Mouse (Mus musculus) MEL (cell line): ENCODE results near the gene Sbk3. TPM values are rescaled to one million over a fixed set of nuclear protein-coding genes. Genes with fewer than 3 reads are reported as not detected.

Source experiments
- DNase-seq: peaks from one replicate; pipeline ENCODE4 v3.0.0; 2011; ENCODE audit warnings: low read depth, low spot score
- H3K27ac ChIP-seq: 2 replicates; pipeline ENCODE4 v1.5.1; 2012; ENCODE audit warnings: low read depth, mild to moderate bottlenecking, control low read depth, low read length, moderate library complexity; ENCODE audit not compliant: control insufficient read depth
- H3K27me3 ChIP-seq, 2 experiments: fragments of 150-350 bp in 1 of 2; sonication (generic) in 1 of 2; 2 replicates each; pipeline ENCODE4 v1.6.1; 2012; ENCODE audit warnings: low read length in 2 of 2, mild to moderate bottlenecking in 2 of 2, improper control_type of control experiment in 1 of 2, moderate library complexity in 1 of 2; ENCODE audit not compliant: insufficient read depth in 2 of 2, control insufficient read depth in 1 of 2
- H3K36me3 ChIP-seq, 2 experiments: 2 replicates each; pipeline ENCODE4 v1.6.1; 2012 to 2014; ENCODE audit warnings: low read length in 2 of 2, improper control_type of control experiment in 1 of 2, inconsistent platforms in 1 of 2, mild to moderate bottlenecking in 1 of 2; ENCODE audit not compliant: insufficient read depth in 2 of 2, control insufficient read depth in 1 of 2
- H3K4me1 ChIP-seq, 2 experiments: fragments of 150-350 bp in 1 of 2; sonication (generic) in 1 of 2; 2 replicates each; pipeline ENCODE4 v1.6.1; 2012; ENCODE audit warnings: low read length in 2 of 2, improper control_type of control experiment in 1 of 2, mild to moderate bottlenecking in 1 of 2; ENCODE audit not compliant: insufficient read depth in 2 of 2, control insufficient read depth in 1 of 2
- H3K4me3 ChIP-seq, 2 experiments: fragments of 150-350 bp in 1 of 2; sonication (generic) in 1 of 2; 2 replicates each; pipeline ENCODE4 v1.5.1; 2012; ENCODE audit warnings: low read depth in 2 of 2, low read length in 2 of 2, mild to moderate bottlenecking in 2 of 2, moderate library complexity in 2 of 2, control low read depth in 1 of 2, improper control_type of control experiment in 1 of 2; ENCODE audit not compliant: control insufficient read depth in 1 of 2, insufficient read depth in 1 of 2
- H3K79me2 ChIP-seq: 2 replicates; pipeline ENCODE4 v1.6.1; 2012; ENCODE audit warnings: mild to moderate bottlenecking, low read length, moderate library complexity; ENCODE audit not compliant: control insufficient read depth, poor library complexity, insufficient read depth
- H3K9ac ChIP-seq: 2 replicates; pipeline ENCODE4 v1.6.1; 2012; ENCODE audit warnings: low read depth, mild to moderate bottlenecking, control low read depth, low read length, moderate library complexity; ENCODE audit not compliant: control insufficient read depth, poor library complexity, severe bottlenecking
- H3K9me3 ChIP-seq: fragments of 150-350 bp; sonication (generic); replicated peaks from 2 replicates; pipeline ENCODE4 v1.6.1; 2012; ENCODE audit warnings: mild to moderate bottlenecking, low read length, improper control_type of control experiment, moderate library complexity; ENCODE audit not compliant: insufficient read depth
- BHLHE40 ChIP-seq: IDR thresholded peaks from 2 replicates; pipeline ENCODE4 v1.6.1; 2012; ENCODE audit warnings: low read depth, mild to moderate bottlenecking, inconsistent platforms, low read length, improper control_type of control experiment, borderline replicate concordance
- CHD1 ChIP-seq: IDR thresholded peaks from 2 replicates; pipeline ENCODE4 v1.6.1; 2012; ENCODE audit warnings: low read depth, mild to moderate bottlenecking, inconsistent platforms, low read length, improper control_type of control experiment
- CTCF ChIP-seq, 3 experiments: IDR thresholded peaks in 2 of 3; conservative IDR thresholded peaks in 1 of 3; 2 replicates each; pipeline ENCODE4 v1.5.1; 2011 to 2012; ENCODE audit warnings: low read length in 3 of 3, low read depth in 2 of 3, mild to moderate bottlenecking in 2 of 3, improper control_type of control experiment in 1 of 3, inconsistent platforms in 1 of 3, mixed read lengths in 1 of 3, moderate library complexity in 1 of 3; ENCODE audit not compliant: control insufficient read depth in 1 of 3, insufficient read depth in 1 of 3, poor library complexity in 1 of 3, severe bottlenecking in 1 of 3
- EP300 ChIP-seq, 2 experiments: IDR thresholded peaks; 2 replicates each; pipeline ENCODE4 v1.6.1; 2011; ENCODE audit warnings: improper control_type of control experiment in 2 of 2, low read length in 2 of 2, low read depth in 1 of 2, mild to moderate bottlenecking in 1 of 2
- ETS1 ChIP-seq: IDR thresholded peaks from 2 replicates; pipeline ENCODE4 v1.6.1; 2012; ENCODE audit warnings: low read depth, mild to moderate bottlenecking, inconsistent platforms, low read length, improper control_type of control experiment, moderate library complexity
- GABPA ChIP-seq: IDR thresholded peaks from 2 replicates; pipeline ENCODE4 v1.6.1; 2012; ENCODE audit warnings: low read depth, mild to moderate bottlenecking, inconsistent platforms, low read length, improper control_type of control experiment, moderate library complexity
- GATA1 ChIP-seq: IDR thresholded peaks from 2 replicates; pipeline ENCODE4 v1.6.1; 2011; ENCODE audit warnings: low read depth, low read length, improper control_type of control experiment
- KAT2A ChIP-seq: conservative IDR thresholded peaks from 2 replicates; pipeline ENCODE4 v1.6.1; 2012; ENCODE audit warnings: low read depth, low read length, improper control_type of control experiment, inconsistent platforms
- MAX ChIP-seq: IDR thresholded peaks from 2 replicates; pipeline ENCODE4 v1.6.1; 2011; ENCODE audit warnings: low read length, improper control_type of control experiment
- MAZ ChIP-seq: IDR thresholded peaks from 2 replicates; pipeline ENCODE4 v1.6.1; 2012; ENCODE audit warnings: low read depth, mild to moderate bottlenecking, inconsistent platforms, low read length, improper control_type of control experiment
- MEF2A ChIP-seq: IDR thresholded peaks from 2 replicates; pipeline ENCODE4 v1.6.1; 2014; ENCODE audit warnings: low read depth, mild to moderate bottlenecking, inconsistent platforms, low read length, improper control_type of control experiment; ENCODE audit not compliant: poor library complexity, insufficient replicate concordance, severe bottlenecking; ENCODE audit errors: extremely low read depth
- MYC ChIP-seq: IDR thresholded peaks from 2 replicates; pipeline ENCODE4 v1.6.1; 2011; ENCODE audit warnings: low read depth, mild to moderate bottlenecking, low read length, improper control_type of control experiment, moderate library complexity
- POLR2AphosphoS2 ChIP-seq: IDR thresholded peaks from 2 replicates; pipeline ENCODE4 v1.6.1; 2011; ENCODE audit warnings: low read length, improper control_type of control experiment
- POLR2AphosphoS5 ChIP-seq: IDR thresholded peaks from 2 replicates; pipeline ENCODE4 v1.6.1; 2012; ENCODE audit warnings: low read depth, borderline replicate concordance, mild to moderate bottlenecking, inconsistent platforms, low read length, moderate library complexity, mixed read lengths
- RAD21 ChIP-seq: IDR thresholded peaks from 2 replicates; pipeline ENCODE4 v1.6.1; 2011; ENCODE audit warnings: mild to moderate bottlenecking, low read depth, low read length, improper control_type of control experiment
- RCOR1 ChIP-seq: IDR thresholded peaks from 2 replicates; pipeline ENCODE4 v1.6.1; 2012; ENCODE audit warnings: low read depth, mild to moderate bottlenecking, inconsistent platforms, low read length, improper control_type of control experiment
- SMC3 ChIP-seq: IDR thresholded peaks from 2 replicates; pipeline ENCODE4 v1.6.1; 2011; ENCODE audit warnings: low read depth, low read length, improper control_type of control experiment
- TAL1 ChIP-seq: IDR thresholded peaks from 2 replicates; pipeline ENCODE4 v1.6.1; 2012; ENCODE audit warnings: mild to moderate bottlenecking, inconsistent platforms, low read length, moderate library complexity, mixed read lengths
- TBP ChIP-seq: IDR thresholded peaks from 2 replicates; pipeline ENCODE4 v1.8.0; 2011; ENCODE audit warnings: low read depth, low read length, improper control_type of control experiment
- USF2 ChIP-seq, 2 experiments: IDR thresholded peaks; 2 replicates each; pipeline ENCODE4 v1.6.1; 2011 to 2012; ENCODE audit warnings: improper control_type of control experiment in 2 of 2, low read length in 2 of 2, borderline replicate concordance in 1 of 2, inconsistent platforms in 1 of 2, low read depth in 1 of 2, mild to moderate bottlenecking in 1 of 2; ENCODE audit not compliant: insufficient read depth in 1 of 2
- ZC3H11A ChIP-seq: IDR thresholded peaks from 2 replicates; pipeline ENCODE4 v1.6.1; 2012; ENCODE audit warnings: low read depth, mild to moderate bottlenecking, inconsistent platforms, low read length, improper control_type of control experiment
- ZKSCAN1 ChIP-seq: IDR thresholded peaks from 2 replicates; pipeline ENCODE4 v1.6.1; 2012; ENCODE audit warnings: low read depth, mild to moderate bottlenecking, inconsistent platforms, low read length, improper control_type of control experiment, moderate library complexity
- ZMIZ1 ChIP-seq: IDR thresholded peaks from 2 replicates; pipeline ENCODE4 v1.6.1; 2012; ENCODE audit warnings: low read depth, mild to moderate bottlenecking, inconsistent platforms, low read length, improper control_type of control experiment, moderate library complexity
- ZNF384 ChIP-seq: IDR thresholded peaks from 2 replicates; pipeline ENCODE4 v1.6.1; 2012; ENCODE audit warnings: low read depth, mild to moderate bottlenecking, inconsistent platforms, low read length, improper control_type of control experiment
- polyA plus RNA-seq, 2 experiments: library from polyadenylated mRNA; stranded (reverse) in 1 of 2; unstranded in 1 of 2; fragments of >175 nt in 1 of 2; fragments of >200 nt in 1 of 2; gene quantifications; 2 replicates each; pipeline versions ENCODE4 v1.2.1 to v1.2.4; 2012; ENCODE audit warnings: low replicate concordance in 2 of 2, low read depth in 1 of 2; ENCODE audit not compliant: insufficient read length in 2 of 2, insufficient read depth in 1 of 2, missing spikeins in 1 of 2
- total RNA-seq: library from RNA; depleted of rRNA; stranded (reverse); fragments of 300-350 nt; gene quantifications from 2 replicates; pipeline ENCODE4 v1.2.3, GENCODE M21; 2012

The Sbk3 gene
- total and polyA plus RNA-seq, 3 experiments, result not detected

- H3K27ac ChIP-seq, result no peak within 1 kb of the TSS
Observed at GRCm38 (mm10) chr7:4925441-4926381, 45.3 kb downstream of the Sbk3 start, which contains the start of gene Ssc5d. Gene Ssc5d (plus strand): TSS chr7:4925785.

GRCm38 (mm10) chr7:4924891-4925301, 46.1 kb downstream of the Sbk3 start:
- no peak overlapping the region for H3K9ac ChIP-seq
- no peaks in the 10 kb centered on the region for H3K4me1 ChIP-seq
- no peak for TF ChIP-seq MAX
- TF ChIP-seq POLR2AphosphoS2, result no peak
- TF ChIP-seq ZMIZ1, result no peak
- TF ChIP-seq SMC3, result no peak
- TF ChIP-seq MYC, result no peak
- TF ChIP-seq CHD1, result no peak
- TF ChIP-seq RAD21, result no peak
- no peak for TF ChIP-seq TAL1
- no peak for TF ChIP-seq ZC3H11A
- no peak for TF ChIP-seq USF2 (IDR thresholded peaks at IDR 0.05; ENCODE audit: borderline replicate concordance in 1 of 2, insufficient read depth in 1 of 2, low read depth in 1 of 2, low read length in 2 of 2)
- no peak for TF ChIP-seq TBP
- no peak for TF ChIP-seq EP300 (IDR thresholded peaks at IDR 0.05; ENCODE audit: low read depth in 1 of 2, low read length in 2 of 2)
- TF ChIP-seq POLR2AphosphoS5, result no peak
- H3K4me3 ChIP-seq, result no peak overlapping the region
- H3K27me3 ChIP-seq, result no peaks in the 10 kb centered on the region; a peak in 2 of 4 replicates
- no peaks in the 10 kb centered on the region for H3K36me3 ChIP-seq
- no peaks in the 10 kb centered on the region for H3K9me3 ChIP-seq
- no peak for DNase-seq
- no peak overlapping the region for H3K27ac ChIP-seq
- H3K79me2 ChIP-seq, result no peaks in the 10 kb centered on the region

More at GRCm38 (mm10) chr7:4925441-4926381, 45.3 kb downstream of the Sbk3 start, which contains the start of gene Ssc5d:
- Histone ChIP-seq H3K4me1 (no peaks in the 10 kb centered on the region), H3K9ac (no peak within 1 kb of the TSS), H3K9me3 (no peaks in the 10 kb centered on the region), H3K27me3 (no peaks in the 10 kb centered on the region; a peak in 2 of 4 replicates), H3K36me3 (no peaks in the 10 kb centered on the region), H3K4me3 (no peak within 1 kb of the TSS), H3K79me2 (no peaks in the 10 kb centered on the region)
- no peak for DNase-seq
- TF ChIP-seq GATA1 (no peak), RCOR1 (no peak), GABPA (no peak), POLR2AphosphoS5 (no peak), ETS1 (no peak), ZNF384 (no peak), ZMIZ1 (no peak), ZKSCAN1 (no peak), CHD1 (no peak), CTCF (IDR thresholded peaks at IDR 0.05 in 2 of 3, conservative IDR thresholded peaks at IDR 0.05 in 1 of 3; ENCODE audit: control insufficient read depth in 1 of 3, insufficient read depth in 1 of 3, low read depth in 2 of 3, low read length in 3 of 3, poor library complexity in 1 of 3, severe bottlenecking in 1 of 3) (no peak), TAL1 (no peak), RAD21 (no peak), MEF2A (no peak), KAT2A (no peak), MAZ (no peak), BHLHE40 (no peak)
